Mouse (Mus musculus) liver, postnatal 0 days (tissue): ENCODE results near the gene Chp1. TPM values are rescaled to one million over a fixed set of nuclear protein-coding genes. Genes with fewer than 3 reads are reported as not detected.

ENCODE experiments used
- ATAC-seq: fragments of 200-750 bp; cut with Nextera tagmentation; 2 replicates; pipeline ENCODE4 v1.8.0; 2017; ENCODE audit warnings: mild to moderate bottlenecking, moderate library complexity
- DNase-seq: peaks from one replicate; pipeline ENCODE4 v3.0.0-alpha.2; 2016
- H3K27ac ChIP-seq: fragments of 300-500 bp; sonication (generic); 2 replicates; pipeline ENCODE4 v1.5.1; 2014; ENCODE audit warnings: antibody characterized with exemption, moderate library complexity, mild to moderate bottlenecking, low read depth
- H3K27me3 ChIP-seq: fragments of 300-500 bp; sonication (generic); 2 replicates; pipeline ENCODE4 v1.6.1; 2014; ENCODE audit warnings: low read length, control low read depth, mixed read lengths; ENCODE audit not compliant: insufficient read depth
- H3K36me3 ChIP-seq: fragments of 300-500 bp; sonication (generic); replicated peaks from 2 replicates; pipeline ENCODE4 v1.6.1; 2014; ENCODE audit warnings: mild to moderate bottlenecking, control low read depth, low read length, moderate library complexity, mixed read lengths; ENCODE audit not compliant: insufficient read depth
- H3K4me1 ChIP-seq: fragments of 300-500 bp; sonication (generic); 2 replicates; pipeline ENCODE4 v1.6.1; 2014; ENCODE audit warnings: antibody characterized with exemption, mild to moderate bottlenecking, control low read depth; ENCODE audit not compliant: insufficient read depth
- H3K4me2 ChIP-seq: fragments of 300-500 bp; sonication (generic); 2 replicates; pipeline ENCODE4 v1.6.1; 2014; ENCODE audit warnings: low read depth, mild to moderate bottlenecking, low read length, moderate library complexity, mixed read lengths
- H3K4me3 ChIP-seq: fragments of 300-500 bp; sonication (generic); 2 replicates; pipeline ENCODE4 v1.5.1; 2014; ENCODE audit warnings: low read depth, low read length
- H3K9ac ChIP-seq: fragments of 300-500 bp; sonication (generic); replicated peaks from 2 replicates; pipeline ENCODE4 v1.6.1; 2014; ENCODE audit warnings: mild to moderate bottlenecking, moderate library complexity
- H3K9me3 ChIP-seq: fragments of 300-500 bp; sonication (generic); 2 replicates; pipeline ENCODE4 v1.6.1; 2016; ENCODE audit warnings: mild to moderate bottlenecking, control low read depth, low read length, mixed read lengths
- CTCF ChIP-seq: sonication (generic); IDR thresholded peaks from 2 replicates; pipeline ENCODE4 v1.5.1; 2016; ENCODE audit warnings: antibody characterized with exemption, low read depth
- EP300 ChIP-seq: IDR thresholded peaks from 2 replicates; pipeline ENCODE4 v1.6.1; 2016; ENCODE audit warnings: antibody characterized with exemption, low read depth, mild to moderate bottlenecking
- WGBS: fragments of 180-500 bp; shearing (Covaris S2); extraction: QIAGEN DNeasy Blood & Tissue Kit; methylation state at CpG from one replicate; pipeline ENCODE4 v1.1.7; 2014; ENCODE audit not compliant: insufficient replicate concordance; 5-methylcytosine and 5-hydroxymethylcytosine counted together
- polyA plus RNA-seq: library from polyadenylated mRNA; unstranded; fragments of >200 nt; fragmentation: Nextera tagmentation; extraction: Ambion mirVana; gene quantifications from 2 replicates; pipeline ENCODE4 v1.2.1, GENCODE M21; 2015

Gene Chp1
- polyA plus RNA-seq, 1 experiment from 2014 or later: 146 TPM

DNA sequence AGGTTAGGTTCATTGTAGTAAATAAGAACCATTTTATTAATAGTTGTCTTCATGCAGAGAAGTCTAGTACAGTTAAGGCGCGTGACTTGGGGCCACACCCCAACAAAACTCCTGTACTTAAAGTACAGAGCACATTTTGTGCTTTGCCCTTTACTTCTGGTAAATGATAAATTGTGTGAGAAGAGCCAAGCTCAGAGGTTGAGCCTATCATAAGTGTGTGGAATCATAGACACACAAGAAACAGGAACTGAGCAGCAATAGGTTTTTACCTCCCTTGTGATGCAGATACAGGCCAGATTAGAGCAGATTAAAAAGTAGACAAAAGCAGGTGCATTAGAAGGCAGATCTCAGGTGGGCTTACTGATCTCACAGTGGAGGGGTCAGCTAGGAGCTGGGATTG is 73.8 kb downstream of the Chp1 start:
- TF ChIP-seq CTCF: no peak
- TF ChIP-seq EP300: no peak
- H3K9ac ChIP-seq: peak overlapping the region; percentile 37; the same call in 1 of the 2 replicates

More for the DNA sequence above, 73.8 kb downstream of the Chp1 start:
- DNase-seq (no peak), ATAC-seq (no peak)
- H3K4me1 ChIP-seq: 0 out of 2 replicates have a peak, but pooled peaks cover 4% of the 10 kb centered on the region
- 78% methylated on average over 2 of the region's 2 CpGs for WGBS
- H3K9me3 ChIP-seq: no peaks in the 10 kb centered on the region
- peak overlapping the region; percentile 78 for H3K4me3 ChIP-seq
- peak overlapping the region; percentile 75 for H3K4me2 ChIP-seq
- no peak overlapping the region for H3K27ac ChIP-seq
- peaks cover 30% of the 10 kb centered on the region for H3K36me3 ChIP-seq
- no peaks in the 10 kb centered on the region for H3K27me3 ChIP-seq

Other genes with a start within 250 kb of the Chp1 start
- 1.8 and 1.9 TPM in 2 replicates for gene Dll4, start 221.9 kb upstream of the Chp1 start, polyA plus RNA-seq
- gene Chac1, start 196.5 kb upstream of the Chp1 start, polyA plus RNA-seq: 0.35 and 0.36 TPM in 2 replicates
- 0.97 and 1.0 TPM in 2 replicates for gene Ino80, start 70.0 kb upstream of the Chp1 start, polyA plus RNA-seq
- 0.18 and 0.29 TPM in 2 replicates for gene Exd1, start 70 bp upstream of the Chp1 start, polyA plus RNA-seq
- 45.8 and 48.5 TPM in 2 replicates for gene Nusap1, start 70.6 kb downstream of the Chp1 start, polyA plus RNA-seq
- gene Oip5, start 70.8 kb downstream of the Chp1 start, polyA plus RNA-seq: 14.3 and 16.5 TPM in 2 replicates
- 26.7 and 27.2 TPM in 2 replicates for gene Ndufaf1, start 115.1 kb downstream of the Chp1 start, polyA plus RNA-seq
- gene Rtf1, start 127.4 kb downstream of the Chp1 start, polyA plus RNA-seq: 17.0 and 19.3 TPM in 2 replicates
- gene Itpka, start 194.6 kb downstream of the Chp1 start, polyA plus RNA-seq: 2.7 and 3.6 TPM in 2 replicates
- gene Ltk, start 212.7 kb downstream of the Chp1 start, polyA plus RNA-seq: 0.13 and 0.16 TPM in 2 replicates
- 3.7 and 3.9 TPM in 2 replicates for gene Rpap1, start 239.8 kb downstream of the Chp1 start, polyA plus RNA-seq